Mouse (Mus musculus) megakaryocyte-erythroid progenitor cell, adult 5-6 weeks (primary cell): ENCODE data around the gene Mfn1. TPM values are rescaled to one million over a fixed set of nuclear protein-coding genes. Genes with fewer than 3 reads are reported as not detected.

Experiments
- ATAC-seq: replicated peaks from 2 replicates; pipeline ENCODE4 v1.8.0; 2016; ENCODE audit warnings: mild to moderate bottlenecking, inconsistent platforms; ENCODE audit not compliant: severe bottlenecking, poor library complexity, low FRiP score, low TSS enrichment
- total RNA-seq, 2 experiments: library from RNA; stranded (forward) in 1 of 2; stranded (reverse) in 1 of 2; fragments of 200-1000, 215-1000 nt in 1 of 2; fragments of >200 nt in 1 of 2; fragmentation: Nextera tagmentation in 1 of 2; gene quantifications; 2 replicates each; pipeline ENCODE4 v1.2.3; 2014 to 2017

The Mfn1 gene
- total RNA-seq, 2 experiments from 2014 or later = 35.6 to 79.6 TPM

- no peak for ATAC-seq
These were observed 65.8 kb downstream of the Mfn1 start for GRCm38 (mm10) chr3:32595080-32595479.

- ATAC-seq = peak; percentile 71
These were observed 70.1 kb downstream of the Mfn1 start for GRCm38 (mm10) chr3:32599328-32599727.

- ATAC-seq = no peak
These were observed 71.8 kb downstream of the Mfn1 start for GRCm38 (mm10) chr3:32601055-32601454.

GRCm38 (mm10) chr3:32609233-32609632 is 80.0 kb downstream of the Mfn1 start:
- ATAC-seq = no peak

- ATAC-seq = peak; percentile 72; the same call in 1 of the 2 replicates
These were observed 81.3 kb downstream of the Mfn1 start for GRCm38 (mm10) chr3:32610560-32610959.

GRCm38 (mm10) chr3:32611606-32612170 is 82.4 kb downstream of the Mfn1 start:
- ATAC-seq = no peak

GRCm38 (mm10) chr3:32614786-32615185 is 85.5 kb downstream of the Mfn1 start:
- ATAC-seq = no peak

GRCm38 (mm10) chr3:32615376-32615775 is 86.1 kb downstream of the Mfn1 start:
- ATAC-seq = no peak

GRCm38 (mm10) chr3:32616006-32616330 is 86.7 kb downstream of the Mfn1 start:
- ATAC-seq = no peak

- ATAC-seq = peak; percentile 61
These were observed 87.2 kb downstream of the Mfn1 start, which contains the start of gene Gnb4 for GRCm38 (mm10) chr3:32616331-32617052. Gnb4 (minus strand) TSS chr3:32616585.

GRCm38 (mm10) chr3:32617053-32617642 is 87.9 kb downstream of the Mfn1 start:
- peak; percentile 31; the same call in 1 of the 2 replicates for ATAC-seq

- ATAC-seq = no peak
These were observed 92.4 kb downstream of the Mfn1 start for GRCm38 (mm10) chr3:32621658-32622057.

- ATAC-seq = no peak
These were observed 92.8 kb downstream of the Mfn1 start for GRCm38 (mm10) chr3:32622106-32622505.

- no peak for ATAC-seq
These were observed 98.9 kb downstream of the Mfn1 start for GRCm38 (mm10) chr3:32628141-32628540.

Other genes with a start within 250 kb of the Mfn1 start
- gene Zmat3, start 163.5 kb upstream of the Mfn1 start, total RNA-seq (2014; fragmentation: Nextera tagmentation) = 7.7 and 14.9 TPM in 2 replicates
- 2.0 and 3.0 TPM in 2 replicates for gene Zmat3, start 163.5 kb upstream of the Mfn1 start, total RNA-seq (2017)
- 15.5 and 20.1 TPM in 2 replicates for gene Pik3ca, start 131.8 kb upstream of the Mfn1 start, total RNA-seq (2014; fragmentation: Nextera tagmentation)
- 26.6 and 28.1 TPM in 2 replicates for gene Pik3ca, start 131.8 kb upstream of the Mfn1 start, total RNA-seq (2017)
- gene Kcnmb3, start 37.2 kb upstream of the Mfn1 start, total RNA-seq (2014; fragmentation: Nextera tagmentation) = not detected in 2 replicates
- not detected in 2 replicates for gene Kcnmb3, start 37.2 kb upstream of the Mfn1 start, total RNA-seq (2017)
- 90.2 and 120 TPM in 2 replicates for gene Zfp639, start 19.2 kb upstream of the Mfn1 start, total RNA-seq (2014; fragmentation: Nextera tagmentation)
- 76.0 and 95.7 TPM in 2 replicates for gene Zfp639, start 19.2 kb upstream of the Mfn1 start, total RNA-seq (2017)
- 33.0 and 42.2 TPM in 2 replicates for gene Gnb4, start 87.1 kb downstream of the Mfn1 start, total RNA-seq (2014; fragmentation: Nextera tagmentation)
- gene Gnb4, start 87.1 kb downstream of the Mfn1 start, total RNA-seq (2017) = 31.4 and 57.6 TPM in 2 replicates
- 132 and 148 TPM in 2 replicates for gene Actl6a, start 176.8 kb downstream of the Mfn1 start, total RNA-seq (2014; fragmentation: Nextera tagmentation)
- gene Actl6a, start 176.8 kb downstream of the Mfn1 start, total RNA-seq (2017) = 100 and 139 TPM in 2 replicates
- gene Ndufb5, start 207.5 kb downstream of the Mfn1 start, total RNA-seq (2014; fragmentation: Nextera tagmentation) = 202 and 265 TPM in 2 replicates
- gene Ndufb5, start 207.5 kb downstream of the Mfn1 start, total RNA-seq (2017) = 147 and 148 TPM in 2 replicates
- gene Mrpl47, start 208.1 kb downstream of the Mfn1 start, total RNA-seq (2014; fragmentation: Nextera tagmentation) = 47.7 and 54.8 TPM in 2 replicates
- 42.8 and 44.4 TPM in 2 replicates for gene Mrpl47, start 208.1 kb downstream of the Mfn1 start, total RNA-seq (2017)